8 mouse cellular contexts compared by ENCODE assay signal in the genomic region with DNA sequence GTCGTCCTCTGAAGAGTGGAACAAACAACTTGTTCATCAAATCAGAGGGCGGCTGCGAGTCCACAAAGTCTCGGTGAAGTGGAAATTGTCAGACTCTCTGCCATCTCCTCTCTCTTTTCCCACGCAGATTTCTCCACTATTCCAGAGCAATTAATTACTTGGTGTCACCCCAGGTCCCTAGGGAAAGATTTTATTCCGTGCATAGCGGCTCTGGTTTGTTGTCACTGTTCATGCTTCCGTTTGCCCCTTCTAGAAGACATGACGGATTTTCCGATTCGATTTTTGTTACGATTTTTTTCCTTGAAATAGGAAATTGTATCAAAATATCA. TPM values are rescaled to one million over a fixed set of nuclear protein-coding genes. Genes with fewer than 3 reads are reported as not detected.
DNase-seq lines count a peak whose midpoint lies in the region; ATAC-seq and TF ChIP-seq lines count a peak whose summit lies in the region.

No protein-coding gene starts in this region.

- TF ChIP-seq CTCF in lung, embryonic 14.5 days (IDR thresholded peaks at IDR 0.05; ENCODE audit: low read depth), result no peak
- no peak for TF ChIP-seq CTCF in intestine, postnatal 0 days (IDR thresholded peaks at IDR 0.05; ENCODE audit: low read depth)

- H3K9ac ChIP-seq in lung, embryonic 14.5 days, result peak overlapping the region; percentile 91
- H3K9ac ChIP-seq in embryonic facial prominence, embryonic 14.5 days (ENCODE audit: low read depth, low read length), result peak overlapping the region; percentile 94
- peak overlapping the region; percentile 99 for H3K9ac ChIP-seq in intestine, postnatal 0 days (ENCODE audit: low read depth, low read length)
- peak overlapping the region; percentile 84 for H3K9ac ChIP-seq in neural tube, embryonic 15.5 days (replicated peaks)

- peak overlapping the region; percentile 98 for H3K27ac ChIP-seq in lung, embryonic 14.5 days (ENCODE audit: low read depth)
- H3K27ac ChIP-seq in embryonic facial prominence, embryonic 14.5 days (replicated peaks; ENCODE audit: low read depth, low read length), result peak overlapping the region; percentile 98
- H3K27ac ChIP-seq in intestine, postnatal 0 days (ENCODE audit: low read depth, low read length), result peak overlapping the region; percentile 99; the same call in 1 of the 2 replicates
- peak overlapping the region; percentile 96 for H3K27ac ChIP-seq in neural tube, embryonic 15.5 days (replicated peaks)

- no peak; the same call in 1 of the 2 replicates for ATAC-seq in lung, embryonic 14.5 days (ENCODE audit: insufficient read depth)
- ATAC-seq in embryonic facial prominence, embryonic 14.5 days (ENCODE audit: low read depth), result no peak
- no peak for ATAC-seq in intestine, postnatal 0 days
- ATAC-seq in neural tube, embryonic 15.5 days (ENCODE audit: low FRiP score), result no peak

- peaks cover 13% of the 10 kb centered on the region for H3K4me1 ChIP-seq in lung, embryonic 14.5 days (ENCODE audit: insufficient read depth)
- peaks cover 17% of the 10 kb centered on the region for H3K4me1 ChIP-seq in embryonic facial prominence, embryonic 14.5 days (ENCODE audit: control insufficient read depth, insufficient read depth, low read length)
- H3K4me1 ChIP-seq in intestine, postnatal 0 days (replicated peaks; ENCODE audit: control insufficient read depth, insufficient read depth, low read length), result peaks cover 7% of the 10 kb centered on the region; the same call in 1 of the 2 replicates
- H3K4me1 ChIP-seq in neural tube, embryonic 15.5 days, result peaks cover 31% of the 10 kb centered on the region

- no peaks in the 10 kb centered on the region for H3K27me3 ChIP-seq in lung, embryonic 14.5 days (ENCODE audit: insufficient read depth, low read length)
- H3K27me3 ChIP-seq in embryonic facial prominence, embryonic 14.5 days (replicated peaks; ENCODE audit: control insufficient read depth, insufficient read depth, low read length), result no peaks in the 10 kb centered on the region
- no peaks in the 10 kb centered on the region for H3K27me3 ChIP-seq in intestine, postnatal 0 days (replicated peaks; ENCODE audit: control insufficient read depth, insufficient read depth, low read length)
- no peaks in the 10 kb centered on the region for H3K27me3 ChIP-seq in neural tube, embryonic 15.5 days (replicated peaks)

- H3K4me2 ChIP-seq in lung, embryonic 14.5 days, result peak overlapping the region; percentile 95
- H3K4me2 ChIP-seq in embryonic facial prominence, embryonic 14.5 days (ENCODE audit: low read depth, low read length), result peak overlapping the region; percentile 80
- H3K4me2 ChIP-seq in intestine, postnatal 0 days (replicated peaks; ENCODE audit: low read depth), result peak overlapping the region; percentile 92
- H3K4me2 ChIP-seq in neural tube, embryonic 15.5 days, result peak overlapping the region; percentile 87

- DNase-seq in lung, embryonic 14.5 days, result no peak
- DNase-seq in lung, postnatal 10 days, result no peak
- no peak for DNase-seq in embryonic facial prominence, embryonic 14.5 days (ENCODE audit: low spot score)
- no peak for DNase-seq in adrenal gland, postnatal 25 days
- DNase-seq in cerebellum, adult 11 months, result no peak
- DNase-seq in adrenal gland, postnatal 14 days, result no peak

- no peaks in the 10 kb centered on the region for H3K9me3 ChIP-seq in lung, embryonic 14.5 days (ENCODE audit: low read depth, low read length)
- no peaks in the 10 kb centered on the region for H3K9me3 ChIP-seq in embryonic facial prominence, embryonic 14.5 days (ENCODE audit: control insufficient read depth, low read length)
- H3K9me3 ChIP-seq in intestine, postnatal 0 days (ENCODE audit: control insufficient read depth), result no peaks in the 10 kb centered on the region
- no peaks in the 10 kb centered on the region for H3K9me3 ChIP-seq in neural tube, embryonic 15.5 days (replicated peaks)

- WGBS in lung, embryonic 14.5 days, result 6% methylated on average over 12 of the region's 12 CpGs
- WGBS in embryonic facial prominence, embryonic 14.5 days, result 7% methylated on average over 12 of the region's 12 CpGs
- 7% methylated on average over 12 of the region's 12 CpGs for WGBS in intestine, postnatal 0 days
- 7% methylated on average over 12 of the region's 12 CpGs for WGBS in neural tube, embryonic 15.5 days

- H3K4me3 ChIP-seq in lung, embryonic 14.5 days (ENCODE audit: low read depth, low read length), result peak overlapping the region; percentile 92
- peak overlapping the region; percentile 91 for H3K4me3 ChIP-seq in embryonic facial prominence, embryonic 14.5 days (ENCODE audit: low read depth, low read length)
- peak overlapping the region; percentile 97 for H3K4me3 ChIP-seq in intestine, postnatal 0 days (ENCODE audit: low read depth, low read length)
- peak overlapping the region; percentile 89 for H3K4me3 ChIP-seq in neural tube, embryonic 15.5 days (replicated peaks)

- H3K36me3 ChIP-seq in lung, embryonic 14.5 days (ENCODE audit: insufficient read depth), result peaks cover 10% of the 10 kb centered on the region; the same call in 1 of the 2 replicates
- H3K36me3 ChIP-seq in embryonic facial prominence, embryonic 14.5 days (ENCODE audit: control insufficient read depth, insufficient read depth, low read length), result peaks cover 7% of the 10 kb centered on the region
- H3K36me3 ChIP-seq in intestine, postnatal 0 days (ENCODE audit: control insufficient read depth, insufficient read depth), result no peaks in the 10 kb centered on the region
- H3K36me3 ChIP-seq in neural tube, embryonic 15.5 days, result peaks cover 2% of the 10 kb centered on the region; the same call in 1 of the 2 replicates

RNA-seq across cellular contexts. Expression of a gene that starts 0.7 kb away (rescaled TPM):
- polyA plus RNA-seq in lung, embryonic 14.5 days (2014; fragmentation: Nextera tagmentation; extraction: Ambion mirVana), result 63.8 and 68.1 TPM in 2 replicates
- 60.1 and 61.1 TPM in 2 replicates for polyA plus RNA-seq in embryonic facial prominence, embryonic 14.5 days (2014; fragmentation: Nextera tagmentation; extraction: Ambion mirVana)
- 31.3 and 33.1 TPM in 2 replicates for polyA plus RNA-seq in intestine, postnatal 0 days (2015; fragmentation: Nextera tagmentation; extraction: Ambion mirVana)
- 57.1 and 62.0 TPM in 2 replicates for polyA plus RNA-seq in neural tube, embryonic 15.5 days (2015; fragmentation: Nextera tagmentation; extraction: Ambion mirVana)
- 42.3 and 44.1 TPM in 2 replicates for total RNA-seq in adrenal gland, postnatal 25 days (2021)
- total RNA-seq in adrenal gland, postnatal 14 days (2021), result 44.3 and 44.8 TPM in 2 replicates

RNA-seq across cellular contexts. Expression of a gene that starts 41.0 kb away (rescaled TPM):
- polyA plus RNA-seq in lung, embryonic 14.5 days (2014; fragmentation: Nextera tagmentation; extraction: Ambion mirVana), result 0.43 and 0.61 TPM in 2 replicates
- 0.46 and 0.95 TPM in 2 replicates for polyA plus RNA-seq in embryonic facial prominence, embryonic 14.5 days (2014; fragmentation: Nextera tagmentation; extraction: Ambion mirVana)
- 0.22 and 0.25 TPM in 2 replicates for polyA plus RNA-seq in intestine, postnatal 0 days (2015; fragmentation: Nextera tagmentation; extraction: Ambion mirVana)
- polyA plus RNA-seq in neural tube, embryonic 15.5 days (2015; fragmentation: Nextera tagmentation; extraction: Ambion mirVana), result 2.1 and 2.9 TPM in 2 replicates
- 0.24 TPM in 1 of 2 replicates, not detected in the other for total RNA-seq in adrenal gland, postnatal 25 days (2021)
- total RNA-seq in adrenal gland, postnatal 14 days (2021), result not detected in 2 replicates
